Mouse (Mus musculus) right cerebral cortex, adult 18-20 months (tissue): Measurements from ENCODE around the gene Dmrt1.

Experiments used
- DNase-seq: peaks from one replicate; pipeline ENCODE4 v3.0.0; 2022; ENCODE audit warnings: mixed read lengths

Dmrt1 gene

DNA sequence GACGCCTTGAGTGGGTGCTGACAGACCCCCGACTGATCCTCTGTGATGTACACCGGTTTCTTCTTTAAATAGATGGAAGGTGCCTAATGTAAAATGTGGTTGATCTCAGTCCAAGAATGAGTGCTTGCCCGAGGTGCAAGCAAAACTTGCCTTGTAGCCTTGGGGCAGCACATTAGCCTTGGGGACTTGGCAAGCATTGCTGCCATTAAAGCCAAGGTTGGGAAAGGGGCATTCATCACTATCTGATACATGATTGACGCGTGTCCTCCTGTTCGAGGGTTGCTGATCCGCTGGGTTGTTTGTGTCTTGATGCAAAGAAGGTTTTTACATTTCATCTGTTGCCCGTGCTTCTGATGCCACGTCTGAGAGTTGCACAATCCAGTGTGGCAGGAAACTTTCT is 69.0 kb downstream of the Dmrt1 start:
- DNase-seq = no peak

DNA sequence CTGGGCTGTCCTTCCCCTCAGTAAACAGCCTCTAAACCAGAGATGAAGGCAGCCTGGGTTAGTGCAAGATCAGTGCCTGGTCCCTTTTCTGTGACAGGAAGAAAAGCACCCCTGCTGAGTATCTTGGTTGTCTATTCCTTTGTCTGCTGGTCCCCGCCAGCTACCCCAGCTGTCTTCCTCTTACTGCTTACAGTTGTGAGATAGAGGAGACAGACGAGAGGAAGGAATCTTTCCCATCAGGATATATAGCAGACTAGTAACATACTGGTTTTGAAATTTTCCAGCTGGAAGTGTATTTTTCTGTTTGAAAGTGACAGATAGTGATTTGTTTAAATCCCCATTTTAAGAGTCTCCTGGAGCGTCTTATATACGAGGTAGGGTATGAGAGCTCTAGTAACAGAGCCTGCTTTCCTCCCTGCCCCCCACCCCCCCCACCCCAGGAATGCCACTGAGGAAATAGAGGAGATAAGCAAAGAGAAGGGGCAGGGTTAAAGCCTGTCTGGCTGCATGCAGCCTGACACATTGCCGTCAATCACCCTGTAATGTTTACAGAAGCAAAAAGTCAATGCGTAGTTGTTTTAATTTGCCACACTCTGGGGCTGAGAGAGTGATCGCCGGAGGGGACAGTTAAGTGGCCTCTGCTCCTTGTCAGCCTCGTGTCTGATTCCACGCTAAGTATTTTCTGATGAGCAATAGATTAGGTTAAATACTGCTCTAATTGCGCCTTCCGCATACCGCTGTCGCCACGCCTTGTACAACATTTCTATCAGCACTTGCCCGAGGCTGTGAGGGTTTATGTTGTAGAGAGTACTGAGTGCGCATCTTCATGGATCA is 69.8 kb downstream of the Dmrt1 start:
- DNase-seq = no peak

DNA sequence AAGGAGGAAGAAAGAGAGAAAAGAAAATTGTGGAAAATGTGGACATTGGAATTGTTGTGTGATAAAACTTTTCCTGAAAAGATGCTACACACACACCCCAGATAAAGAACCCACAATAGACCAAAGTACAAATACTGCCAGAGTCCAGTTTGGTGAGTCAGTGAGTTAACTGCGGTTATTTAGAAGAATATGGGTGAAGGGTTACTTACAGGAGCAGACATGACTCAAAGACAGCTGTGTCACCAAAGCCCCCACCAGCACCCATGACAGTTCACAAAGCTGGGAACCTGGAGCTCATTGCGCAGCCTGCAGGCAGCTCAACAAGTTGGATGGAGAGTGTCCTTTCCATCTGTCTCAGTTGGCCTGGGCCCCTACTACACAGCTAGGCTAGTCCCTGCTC is 72.9 kb downstream of the Dmrt1 start:
- no peak for DNase-seq

DNA sequence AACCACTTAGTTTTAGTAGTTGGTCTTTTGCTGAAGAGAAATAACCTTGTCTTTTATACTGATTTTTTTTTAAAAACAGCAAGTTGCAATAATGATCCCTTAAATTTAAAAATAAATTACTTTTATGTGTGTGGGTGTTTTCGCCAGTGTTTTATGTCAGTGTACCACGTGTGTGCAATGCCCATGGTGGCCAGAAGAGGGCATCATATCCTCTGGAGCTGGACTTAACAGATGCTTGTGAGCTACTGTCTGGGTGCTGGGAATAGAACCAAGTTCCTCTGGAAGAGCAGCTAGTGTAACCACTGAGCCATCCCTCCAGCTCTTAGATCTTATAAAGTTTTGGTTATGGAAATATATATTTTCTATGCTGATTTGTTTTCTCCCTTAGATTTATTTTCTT is 74.0 kb downstream of the Dmrt1 start:
- DNase-seq = no peak

DNA sequence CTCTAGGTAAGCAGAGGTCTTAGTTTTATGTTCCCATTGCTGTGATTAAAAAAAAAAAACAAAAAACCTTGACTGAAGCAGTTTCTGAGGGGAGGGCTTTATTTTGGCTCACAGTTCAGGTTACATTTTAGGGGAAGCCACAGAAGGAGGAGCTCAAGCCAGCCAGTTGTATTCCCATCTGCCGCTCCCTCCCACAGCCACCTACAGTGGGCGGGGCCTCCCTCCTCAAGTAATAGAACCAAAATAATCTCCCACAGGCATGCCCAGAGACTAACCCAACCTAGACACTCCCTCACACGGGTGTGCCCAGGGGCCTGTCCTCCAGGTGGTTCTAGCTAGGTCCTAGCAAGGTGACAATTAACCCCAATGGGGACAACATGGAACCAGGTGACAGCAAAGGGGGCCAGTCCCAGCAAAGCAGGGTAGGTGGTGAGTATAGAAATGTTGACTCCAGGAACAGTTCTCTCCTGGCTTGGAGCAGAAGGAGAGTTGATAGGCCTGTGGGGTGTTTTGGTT is 92.4 kb downstream of the Dmrt1 start:
- no peak for DNase-seq

DNA sequence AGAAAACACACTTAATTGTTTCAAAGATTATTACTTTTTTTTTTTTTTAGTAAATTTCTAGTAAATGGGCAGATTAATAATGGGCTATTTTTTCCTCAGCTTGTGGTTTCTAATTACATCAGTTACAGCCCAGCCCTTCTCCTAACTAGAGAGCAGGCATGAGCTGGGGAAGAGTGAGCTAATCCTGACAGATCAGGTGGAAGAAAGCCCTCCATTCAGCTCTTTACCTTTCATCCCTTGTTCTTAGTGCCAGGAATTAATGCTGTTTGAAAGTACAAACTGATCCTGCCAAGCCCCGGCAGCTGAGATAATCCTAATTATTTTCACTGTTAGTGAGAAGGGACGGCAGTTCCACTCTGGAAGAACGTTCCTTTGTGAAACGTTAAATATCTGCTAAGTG is 93.2 kb downstream of the Dmrt1 start:
- DNase-seq = no peak

DNA sequence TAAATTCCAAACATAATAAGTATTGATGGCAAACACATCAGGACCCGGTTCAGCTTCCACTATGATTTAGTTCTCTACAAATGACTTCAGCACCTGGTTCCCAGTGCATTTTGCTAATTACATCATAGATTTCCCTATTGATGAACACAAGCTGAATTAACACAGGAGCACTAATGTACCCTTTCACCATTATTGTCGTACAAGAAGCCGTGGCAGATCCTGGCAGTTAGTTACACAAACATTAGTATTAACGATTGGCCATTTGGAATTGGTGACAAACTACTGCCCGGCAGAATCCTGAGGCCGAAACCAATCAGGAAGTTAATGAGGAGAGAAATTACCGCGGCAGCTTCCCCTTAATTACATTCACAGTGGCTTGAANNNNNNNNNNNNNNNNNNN is 96.5 kb downstream of the Dmrt1 start:
- DNase-seq = no peak

DNA sequence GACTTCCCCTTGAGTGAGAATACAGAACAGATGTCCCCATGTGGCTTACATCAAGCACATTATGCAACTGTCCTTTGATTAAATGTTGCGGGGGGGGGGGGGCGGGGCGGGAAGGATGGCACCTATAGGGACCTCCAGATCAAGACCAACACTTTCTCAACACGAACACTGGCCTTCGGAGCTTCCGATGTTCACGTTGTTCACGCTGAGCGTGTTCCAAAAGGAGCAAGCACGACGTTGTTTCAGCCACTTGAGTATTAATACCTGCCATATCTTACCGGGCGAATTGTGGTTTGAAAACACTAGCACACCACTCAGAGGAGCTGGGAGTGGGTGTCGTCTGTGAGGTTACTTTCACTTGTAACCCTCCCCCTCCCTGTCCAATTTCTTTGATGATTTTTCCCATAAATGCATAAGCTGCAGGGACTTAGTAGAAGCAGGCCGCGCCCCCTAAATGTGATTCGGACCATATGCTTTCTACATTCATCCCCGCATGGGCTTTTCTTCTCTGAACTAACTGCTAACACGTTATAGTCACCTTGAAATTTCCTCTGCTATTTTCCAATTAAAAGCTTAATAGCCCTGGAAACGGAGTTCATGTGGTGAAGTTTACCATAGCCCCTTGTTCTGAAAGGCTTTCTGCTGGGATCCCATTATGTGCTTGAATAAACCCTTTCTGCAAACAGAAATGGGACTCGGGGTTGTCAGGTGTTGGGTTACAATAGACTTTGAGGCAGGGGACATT is 102.2 kb downstream of the Dmrt1 start:
- DNase-seq = no peak

DNA sequence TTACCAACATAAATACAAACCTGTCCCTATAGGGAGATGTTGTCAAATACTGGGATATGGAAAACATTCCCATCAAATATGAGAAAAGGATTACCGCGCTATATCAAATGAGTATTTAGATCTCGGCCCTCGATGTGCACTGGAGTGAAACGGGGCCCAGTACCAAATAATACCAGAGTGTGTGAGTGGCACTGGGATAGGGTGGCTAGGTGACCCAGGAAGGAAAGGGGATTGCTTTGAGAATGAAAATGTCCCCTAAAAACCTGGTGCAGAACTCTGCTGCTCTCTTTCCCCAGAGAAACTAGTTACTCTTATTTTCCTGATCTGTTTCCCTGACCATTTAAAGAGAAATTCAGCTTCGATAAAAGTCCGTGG is 102.8 kb downstream of the Dmrt1 start:
- DNase-seq = no peak

DNA sequence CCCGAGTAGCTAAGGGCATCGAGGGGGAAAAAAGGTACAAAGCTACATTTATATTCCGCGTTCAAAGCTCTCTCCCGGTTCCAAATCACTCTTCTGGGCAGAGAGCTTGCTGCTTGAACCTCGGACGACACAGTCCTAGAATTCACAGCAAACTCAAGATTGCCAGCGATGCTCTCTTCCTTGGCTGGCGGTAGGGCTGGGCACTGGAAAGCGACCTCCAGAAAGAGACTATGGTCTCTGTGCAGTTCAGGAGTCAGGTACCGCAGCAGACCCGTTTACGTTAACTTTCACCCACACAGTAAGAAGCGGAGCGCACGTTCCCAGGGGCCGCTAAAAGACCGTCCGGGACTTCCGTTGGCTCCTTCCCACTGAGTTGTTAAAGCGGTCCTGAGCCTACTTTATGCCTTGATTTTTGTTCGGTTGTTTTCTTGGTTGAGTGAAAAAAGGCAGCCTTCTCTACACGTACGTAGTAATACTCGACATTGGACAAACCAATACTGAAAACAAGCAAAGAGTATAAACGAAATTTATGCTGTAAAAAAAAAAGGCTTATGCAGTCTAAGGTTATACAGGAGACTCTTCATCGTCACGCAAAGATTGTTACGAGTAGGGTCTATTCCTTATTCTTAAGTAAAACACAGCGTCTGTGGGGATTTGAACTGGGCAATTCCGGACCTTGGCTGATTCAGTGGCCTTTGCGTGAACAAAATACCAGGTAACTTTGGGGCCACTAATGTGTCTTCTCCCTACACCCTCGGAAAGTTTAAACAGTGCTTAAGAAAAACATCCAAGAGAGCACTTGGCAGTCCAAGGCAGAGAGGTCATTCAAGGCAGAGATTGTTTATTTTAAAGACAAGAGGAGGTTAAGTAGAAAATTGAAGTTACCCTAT is 103.8 kb downstream of the Dmrt1 start:
- DNase-seq = no peak

DNA sequence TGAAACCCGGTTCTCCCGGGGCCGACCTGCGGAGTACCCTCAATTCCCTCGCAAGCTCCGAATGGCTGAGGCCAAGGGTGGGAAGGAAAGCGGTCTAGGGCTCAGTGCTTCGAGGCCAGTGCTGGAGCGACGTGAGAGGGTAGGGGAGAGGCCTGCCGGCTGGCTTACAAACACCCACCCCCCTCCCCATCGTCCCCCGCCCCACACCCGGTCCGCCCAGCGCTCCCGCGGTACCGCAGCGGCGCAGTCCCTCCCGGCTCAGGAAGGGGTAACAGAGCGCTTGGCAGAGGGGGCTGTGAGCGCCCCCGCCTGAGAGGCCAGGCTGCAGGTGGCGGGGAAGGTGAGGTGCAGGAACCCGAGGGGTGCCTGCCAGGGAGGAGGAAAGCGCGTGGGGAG is 104.6 kb downstream of the Dmrt1 start, which contains the start of gene Dmrt3:
Dmrt3 (plus strand) TSS at position 287 of the 396 bp plus-strand sequence.
- DNase-seq = peak; percentile 4

DNA sequence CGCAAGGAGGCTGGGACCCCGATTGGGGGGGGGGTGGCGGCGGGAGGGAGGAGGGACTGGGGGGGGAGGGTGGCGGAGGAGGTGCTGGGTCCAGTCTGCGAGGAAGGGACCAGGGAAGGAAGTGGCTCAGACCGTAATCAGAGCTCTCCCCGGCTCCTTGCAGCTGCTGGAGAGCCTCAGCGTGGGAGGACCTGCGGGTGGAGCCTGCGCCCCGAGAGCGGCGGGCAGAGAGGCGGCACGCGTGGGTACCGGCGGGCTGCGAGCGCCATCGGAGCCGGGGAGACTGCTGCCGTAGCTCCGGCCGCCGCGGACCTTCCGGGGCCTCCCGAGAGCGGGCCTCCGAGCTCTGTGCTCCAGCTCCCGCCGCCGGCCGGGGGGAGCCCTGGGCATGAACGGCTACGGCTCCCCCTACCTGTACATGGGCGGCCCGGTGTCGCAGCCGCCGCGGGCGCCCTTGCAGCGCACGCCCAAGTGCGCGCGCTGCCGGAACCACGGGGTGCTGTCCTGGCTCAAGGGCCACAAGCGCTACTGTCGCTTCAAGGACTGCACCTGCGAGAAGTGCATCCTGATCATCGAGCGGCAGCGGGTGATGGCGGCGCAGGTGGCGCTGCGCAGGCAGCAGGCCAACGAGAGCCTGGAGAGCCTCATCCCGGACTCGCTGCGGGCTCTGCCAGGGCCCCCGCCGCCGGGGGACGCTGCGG is 105.1 kb downstream of the Dmrt1 start:
- peak; percentile 21 for DNase-seq

DNA sequence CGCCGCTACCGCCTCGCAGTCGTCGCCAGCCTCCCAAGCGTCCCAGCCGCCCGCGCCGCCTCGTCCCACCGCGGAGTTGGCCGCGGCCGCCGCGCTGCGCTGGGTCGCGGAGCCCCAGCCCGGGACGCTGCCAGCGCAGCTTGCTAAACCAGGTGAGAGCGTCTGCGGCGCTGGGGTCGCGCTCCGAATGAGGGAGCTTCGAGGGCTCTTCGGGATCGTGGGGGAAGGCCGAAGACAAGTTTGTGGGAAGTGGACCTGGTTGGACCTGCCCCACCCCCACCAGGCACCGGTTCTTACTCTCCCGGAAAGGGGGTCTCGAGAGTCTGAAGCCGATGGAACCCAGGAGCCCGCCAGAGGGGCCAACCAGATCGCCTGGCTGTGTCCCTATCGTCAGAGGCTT is 105.7 kb downstream of the Dmrt1 start:
- no peak for DNase-seq

DNA sequence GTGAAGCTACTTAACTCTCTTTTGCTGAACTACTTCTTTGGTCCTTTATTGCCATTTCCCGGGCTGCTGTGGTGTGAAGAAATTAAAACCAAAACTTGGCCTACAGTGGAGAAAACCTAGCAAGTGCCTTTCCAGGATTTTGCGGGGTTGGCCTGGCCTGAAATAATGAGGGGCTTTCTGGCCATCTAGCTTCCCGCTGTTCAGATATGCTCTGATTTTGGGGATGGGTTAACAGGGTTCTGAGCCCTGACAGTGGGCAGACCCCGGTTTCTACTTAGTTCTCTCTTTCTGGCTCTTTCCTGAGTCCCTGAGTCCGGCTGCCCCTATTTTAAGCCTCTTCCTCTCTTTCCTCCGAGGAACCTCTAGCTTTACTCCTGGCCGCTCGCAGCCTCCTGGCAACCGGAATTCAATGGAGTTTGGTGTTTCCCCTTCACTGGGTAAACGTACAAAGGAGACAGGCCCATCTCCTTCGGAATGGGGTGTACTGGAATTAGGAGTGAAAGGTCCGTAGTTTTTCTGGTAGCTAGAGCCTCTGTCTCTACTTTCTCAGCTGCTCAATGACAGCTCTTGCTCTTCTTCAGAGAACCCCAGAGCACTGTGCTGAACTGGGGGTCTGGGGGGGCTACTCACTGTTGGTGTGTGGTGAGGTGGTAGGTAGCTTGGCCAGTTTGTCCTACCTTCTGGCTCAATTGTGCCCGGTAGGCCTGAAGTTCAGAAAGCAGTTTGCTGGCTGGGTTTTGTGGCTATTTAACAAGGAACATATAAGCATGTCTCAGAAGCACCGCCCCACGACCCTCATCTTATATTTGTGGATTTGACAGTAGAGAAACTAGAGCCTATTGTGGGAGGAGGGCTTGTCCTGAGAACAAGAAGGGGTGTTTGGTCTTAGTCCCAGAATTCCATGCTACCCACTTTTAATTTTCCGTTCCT is 106.7 kb downstream of the Dmrt1 start:
- DNase-seq = no peak

DNA sequence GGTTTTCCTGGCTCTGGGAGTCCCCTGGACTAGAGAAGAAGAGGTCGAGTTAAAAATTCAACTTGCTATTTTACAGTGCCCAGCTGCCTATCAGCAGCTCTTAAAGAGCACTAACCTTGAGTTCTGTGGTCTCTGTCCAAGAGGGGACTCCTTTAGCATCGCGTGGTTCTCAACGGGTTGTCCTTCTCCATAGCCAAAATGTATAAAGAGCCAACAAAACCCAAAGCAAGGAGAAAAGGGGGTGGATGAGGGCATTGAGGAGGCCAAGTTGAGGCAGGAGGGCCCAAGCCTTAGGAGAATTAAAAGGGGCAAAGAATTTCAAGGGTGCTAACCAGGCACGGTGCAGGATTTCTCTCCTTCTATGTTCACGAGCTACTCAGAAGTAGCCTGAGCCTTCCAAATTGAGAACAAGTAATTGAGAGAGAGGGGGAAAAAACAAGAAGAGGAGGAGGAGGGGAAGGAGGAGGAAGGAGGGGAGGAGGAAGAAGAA is 107.4 kb downstream of the Dmrt1 start:
- no peak for DNase-seq

DNA sequence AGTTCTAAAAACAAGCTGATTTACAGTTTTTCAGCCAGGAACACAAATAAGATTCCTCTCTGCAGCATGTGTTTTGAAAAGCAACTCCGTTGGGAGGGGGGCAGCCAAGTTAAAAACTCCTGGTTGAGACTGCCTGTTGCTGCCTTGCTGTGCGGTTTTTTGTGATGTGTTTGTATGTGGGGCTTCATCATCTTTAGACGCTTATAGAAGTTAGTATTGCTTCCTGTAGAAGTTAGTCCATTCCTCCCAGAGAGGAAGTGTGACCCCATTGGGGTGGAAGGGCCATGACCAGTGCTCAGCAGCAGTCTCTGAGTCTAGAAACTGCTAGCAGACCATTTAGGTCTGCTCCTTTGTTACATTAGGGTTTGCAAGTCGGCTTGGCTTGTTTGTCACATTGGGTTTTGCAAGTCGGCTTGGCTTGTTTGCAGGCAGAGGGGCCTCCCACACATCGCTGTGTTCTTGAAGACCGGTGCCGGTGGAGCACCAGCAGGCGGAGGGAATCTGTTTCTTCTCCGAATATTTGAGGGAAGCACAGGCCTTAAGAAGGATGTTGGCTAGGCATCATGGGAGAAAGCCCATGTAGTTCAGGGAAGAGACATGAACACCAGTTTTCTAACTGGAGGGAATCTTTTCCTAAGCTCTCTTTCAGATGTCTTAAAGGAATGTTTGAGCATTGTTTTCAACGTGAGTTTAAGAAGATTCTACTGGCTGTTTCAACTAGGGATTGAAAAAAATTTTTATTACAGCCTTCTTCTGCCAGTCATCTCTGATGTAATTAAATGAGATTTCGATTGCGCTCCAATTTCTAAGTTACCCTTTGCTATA is 108.3 kb downstream of the Dmrt1 start:
- no peak for DNase-seq

DNA sequence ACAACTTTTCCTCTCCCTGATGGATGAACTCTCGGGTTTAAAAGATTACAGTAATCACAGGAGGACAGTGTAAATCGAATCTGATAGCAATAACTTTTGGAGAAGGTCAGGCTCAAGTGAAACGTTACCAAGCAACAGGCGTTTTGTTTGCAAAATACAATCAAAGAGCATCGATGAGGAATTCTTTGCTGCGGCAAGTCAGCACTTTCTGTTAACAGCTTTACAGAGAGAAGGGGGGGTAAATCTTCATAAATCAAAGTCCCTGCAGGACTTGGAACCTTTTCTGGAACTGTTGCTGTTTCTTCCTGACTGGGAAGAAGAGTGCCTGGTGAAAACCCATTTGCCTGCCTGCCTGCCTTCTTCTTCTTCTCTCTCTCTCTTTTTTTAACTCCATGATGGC is 110.5 kb downstream of the Dmrt1 start:
- no peak for DNase-seq

DNA sequence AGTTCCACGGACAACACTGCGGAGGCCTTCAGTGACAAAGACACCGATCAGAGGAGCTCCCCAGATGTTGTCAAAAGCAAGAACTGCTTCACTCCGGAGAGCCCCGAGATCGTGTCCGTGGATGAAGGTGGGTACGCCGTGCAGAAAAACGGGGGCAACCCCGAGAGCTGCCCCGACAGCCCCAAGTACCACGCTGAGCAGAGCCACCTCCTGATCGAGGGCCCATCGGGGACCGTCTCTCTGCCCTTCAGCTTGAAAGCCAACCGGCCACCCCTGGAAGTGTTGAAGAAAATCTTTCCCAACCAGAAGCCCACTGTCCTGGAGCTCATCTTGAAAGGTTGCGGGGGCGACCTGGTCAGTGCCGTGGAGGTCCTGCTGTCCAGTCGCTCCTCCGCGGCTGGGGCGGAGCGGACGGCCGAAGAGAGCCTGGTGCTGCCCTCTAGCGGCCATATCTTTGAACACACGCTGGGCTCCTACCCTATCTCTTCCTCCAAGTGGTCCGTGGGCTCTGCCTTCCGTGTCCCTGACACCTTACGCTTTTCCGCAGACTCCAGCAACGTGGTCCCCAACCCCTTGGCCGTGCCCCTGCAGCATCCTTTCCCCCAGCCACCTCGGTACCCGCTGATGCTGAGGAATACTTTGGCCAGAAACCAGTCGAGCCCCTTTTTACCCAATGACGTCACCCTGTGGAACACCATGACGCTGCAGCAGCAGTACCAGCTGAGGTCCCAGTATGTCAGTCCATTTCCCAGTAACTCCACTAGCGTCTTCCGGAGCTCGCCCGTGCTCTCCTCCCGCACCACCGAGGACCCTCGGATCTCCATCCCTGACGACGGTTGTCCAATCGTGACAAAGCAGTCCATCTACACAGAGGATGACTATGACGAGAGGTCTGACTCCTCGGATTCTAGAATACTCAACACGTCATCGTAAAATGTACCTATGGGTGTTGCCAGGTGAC is 117.2 kb downstream of the Dmrt1 start:
- DNase-seq = peak; percentile 34

DNA sequence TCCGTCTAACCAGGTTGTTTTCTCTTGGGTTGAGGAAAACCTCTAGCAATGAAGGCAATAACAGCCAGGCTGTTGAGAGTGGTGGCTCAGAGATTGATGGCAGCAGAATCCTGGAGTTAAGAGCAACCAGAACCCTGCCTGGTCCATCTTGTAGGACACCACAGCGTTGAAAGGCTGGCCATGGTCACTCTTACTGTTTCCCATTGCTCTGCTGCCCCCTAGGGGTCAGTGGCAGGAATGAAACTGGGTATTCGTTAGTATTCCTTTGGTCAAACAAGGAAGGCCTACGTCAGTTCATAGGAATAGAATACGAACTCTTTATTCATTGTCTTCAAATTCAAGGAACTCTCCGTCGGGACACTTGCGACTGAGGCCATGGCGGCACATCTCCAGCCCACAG is 123.1 kb downstream of the Dmrt1 start:
- peak; percentile 60 for DNase-seq
